Mouse (Mus musculus): ENCODE results near the gene Tgm5. TPM values are rescaled to one million over a fixed set of nuclear protein-coding genes. Genes with fewer than 3 reads are reported as not detected.
"Not testable (repeated sequence)": the region's sequence is repeated elsewhere in the genome, so short reads cannot be mapped to it uniquely, and the experiment has no call there.

The Tgm5 gene
- total RNA-seq (2021) = not detected
- long read RNA-seq, experiment 1 = 0 reads
- long read RNA-seq, experiment 2 = 0 reads

DNA sequence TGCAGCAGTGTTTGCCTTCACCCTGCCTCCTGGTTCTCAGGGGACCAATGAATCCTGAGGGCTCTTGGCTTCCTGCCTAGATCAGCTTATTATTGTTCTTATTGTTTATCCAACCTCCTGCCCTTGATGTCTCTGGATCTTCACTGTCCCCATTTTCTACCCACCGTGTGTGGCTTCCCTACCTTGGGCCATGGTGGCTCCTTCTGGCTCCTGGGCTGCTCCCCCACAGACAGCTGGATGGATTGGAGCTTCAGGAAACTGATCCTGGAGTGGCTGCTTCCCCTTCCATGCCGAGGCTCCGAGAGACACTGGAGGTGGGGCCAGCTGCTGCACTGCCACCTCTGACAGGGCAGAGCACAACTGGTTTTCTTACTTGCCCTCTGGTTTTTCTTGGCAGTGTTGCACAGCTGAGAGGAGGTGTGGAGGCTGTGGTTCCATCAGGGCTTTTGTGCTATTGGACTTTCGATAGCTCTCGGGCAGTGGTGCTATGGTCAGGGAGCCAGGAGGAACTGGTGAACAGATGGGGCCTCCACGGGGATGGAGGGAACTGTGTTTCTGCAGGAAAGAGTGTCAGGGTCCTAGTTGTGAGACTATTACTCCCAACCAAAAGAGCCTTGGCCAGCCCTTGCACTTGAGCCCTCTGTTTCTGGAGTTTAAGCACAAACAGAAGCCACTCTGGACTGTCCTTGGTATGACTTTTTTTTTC is at the start of gene Tgm5:
TSS of gene Tgm5 (minus strand) at position 362 of the 706 bp plus-strand sequence.
- DNase-seq (ENCODE audit: low spot score in 2 of 2) = no peak

DNA sequence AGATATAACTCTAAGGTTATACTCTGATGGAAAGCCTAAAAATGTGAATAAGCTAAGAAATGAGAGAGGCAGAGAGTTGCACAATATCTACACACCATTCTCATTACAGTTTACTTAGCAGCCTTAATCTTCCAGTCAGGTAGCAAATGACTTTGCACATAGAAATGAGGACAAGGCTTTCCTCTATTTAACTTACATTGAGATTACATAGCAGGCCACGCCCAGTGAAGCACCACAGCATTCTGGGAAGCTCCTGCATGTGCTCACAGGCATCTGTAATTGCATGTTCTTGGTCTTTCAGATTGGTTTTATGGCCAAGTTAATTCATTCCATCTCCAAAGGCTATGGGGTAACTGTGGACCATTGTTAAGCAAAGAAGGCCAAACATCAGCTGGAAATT is 47.2 kb upstream of the Tgm5 start:
- DNase-seq (ENCODE audit: low spot score in 2 of 2) = no peak

DNA sequence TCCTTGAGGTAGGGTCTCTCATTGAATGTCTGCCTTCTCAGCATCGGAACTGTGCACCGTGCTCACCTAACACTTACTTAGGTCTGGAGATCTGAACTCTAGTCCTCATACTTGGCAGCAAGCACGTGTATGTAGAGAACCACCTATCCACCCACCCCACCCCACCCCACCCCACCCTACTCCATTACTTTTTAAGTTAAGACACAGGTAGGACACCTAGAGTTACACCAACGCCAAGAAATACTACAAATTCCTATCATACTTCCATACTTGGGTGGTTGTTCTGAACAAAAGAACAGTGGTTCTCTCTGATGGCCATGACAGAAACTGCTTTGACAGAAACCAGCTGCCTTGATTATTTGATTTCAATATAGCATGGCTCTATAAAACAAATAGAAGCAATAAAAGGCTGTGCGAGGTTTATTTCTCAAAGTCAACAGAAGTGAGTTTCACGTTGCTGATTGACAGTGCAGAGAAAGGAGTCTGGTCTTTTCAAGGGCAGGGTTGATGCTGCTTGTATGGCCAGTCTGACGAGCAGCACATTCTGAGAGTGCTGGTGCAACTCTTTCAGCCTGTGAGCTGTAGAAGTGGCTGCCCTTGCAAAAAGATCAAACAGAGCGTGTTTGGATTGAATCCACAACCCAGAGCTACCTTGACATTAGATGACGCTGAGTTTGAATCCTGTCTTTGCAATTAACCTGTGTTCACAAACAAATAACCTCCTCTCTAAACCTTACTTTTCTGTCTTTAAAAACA is 43.4 kb upstream of the Tgm5 start:
- DNase-seq (ENCODE audit: low spot score in 2 of 2) = no peak

DNA sequence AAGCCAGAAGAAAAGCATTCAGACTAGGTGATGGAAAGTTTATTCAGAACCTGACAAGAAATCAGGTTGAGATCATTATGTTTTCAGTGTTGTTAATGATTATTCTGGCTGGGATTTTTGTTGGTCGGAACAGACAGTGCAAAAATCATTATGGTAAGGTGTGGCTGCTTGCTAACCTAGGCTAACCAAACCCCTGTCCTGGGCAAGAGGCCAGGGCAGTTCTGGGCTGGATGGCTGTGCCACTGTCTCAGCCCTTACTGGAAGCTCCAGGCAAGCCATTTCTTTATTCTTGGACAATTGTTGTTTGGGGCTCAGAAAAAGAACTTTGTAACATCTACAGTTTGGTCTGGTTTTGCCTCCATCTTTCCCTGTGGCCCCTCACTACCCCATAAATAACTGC is 41.9 kb upstream of the Tgm5 start:
- no peak for DNase-seq (ENCODE audit: low spot score in 2 of 2)

DNA sequence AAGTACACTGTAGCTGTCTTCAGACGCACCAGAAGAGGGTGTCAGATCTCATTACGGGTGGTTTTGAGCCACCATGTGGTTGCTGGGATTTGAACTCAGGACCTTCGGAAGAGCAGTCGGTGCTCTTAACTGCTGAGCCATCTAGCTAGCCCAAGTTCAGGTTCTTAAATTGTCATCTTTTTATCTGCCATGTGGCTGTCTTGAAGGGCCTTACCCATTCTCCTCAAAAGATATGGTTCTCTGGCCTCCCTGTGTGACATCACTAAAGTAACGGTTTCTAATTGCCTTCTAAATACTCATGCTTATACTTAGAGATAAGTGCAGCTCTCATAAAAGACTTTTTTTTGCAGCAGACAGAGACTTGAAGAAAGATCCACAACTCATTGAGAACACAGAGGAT is 40.7 kb upstream of the Tgm5 start:
- DNase-seq (ENCODE audit: low spot score in 2 of 2) = not testable (repeated sequence)

DNA sequence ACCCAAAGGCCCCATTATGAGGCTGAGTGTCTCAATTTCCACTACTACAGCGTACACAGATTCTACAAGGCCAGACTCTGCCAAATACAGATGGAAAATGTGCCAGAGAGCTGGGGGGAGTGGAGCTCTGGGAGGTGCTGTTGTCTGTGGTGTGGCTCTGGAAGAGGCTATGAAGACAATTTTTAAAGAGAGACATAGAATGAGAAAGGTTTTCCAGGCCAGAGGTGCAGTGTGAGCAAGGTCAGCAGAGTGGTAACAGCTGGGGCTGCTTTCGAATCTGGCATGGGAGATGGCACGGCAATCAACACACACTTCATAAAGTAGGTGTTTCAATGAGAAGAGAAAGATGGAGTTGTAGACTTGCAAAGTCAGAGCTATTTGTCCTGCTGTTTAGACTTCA is 33.6 kb upstream of the Tgm5 start:
- no peak for DNase-seq (ENCODE audit: low spot score in 2 of 2)

DNA sequence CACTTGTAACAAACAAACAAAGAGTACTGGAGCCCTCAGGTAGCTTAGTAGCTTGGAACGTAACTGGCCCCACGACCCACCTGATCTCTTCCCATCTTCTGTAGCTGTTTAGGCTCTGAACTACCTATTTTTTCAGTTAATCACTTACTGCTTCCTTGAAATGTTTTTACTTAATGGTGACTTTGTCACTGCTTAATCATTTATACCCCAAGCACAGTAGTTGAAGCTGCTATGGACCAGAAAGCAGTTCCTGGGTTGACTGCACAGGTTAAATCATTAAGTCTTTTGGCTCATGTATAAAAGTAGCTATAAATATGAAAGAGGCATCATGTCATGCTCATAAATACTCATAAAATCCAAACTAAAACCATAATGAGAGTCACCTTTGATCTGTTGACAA is 29.8 kb upstream of the Tgm5 start:
- no peak for DNase-seq (ENCODE audit: low spot score in 2 of 2)

DNA sequence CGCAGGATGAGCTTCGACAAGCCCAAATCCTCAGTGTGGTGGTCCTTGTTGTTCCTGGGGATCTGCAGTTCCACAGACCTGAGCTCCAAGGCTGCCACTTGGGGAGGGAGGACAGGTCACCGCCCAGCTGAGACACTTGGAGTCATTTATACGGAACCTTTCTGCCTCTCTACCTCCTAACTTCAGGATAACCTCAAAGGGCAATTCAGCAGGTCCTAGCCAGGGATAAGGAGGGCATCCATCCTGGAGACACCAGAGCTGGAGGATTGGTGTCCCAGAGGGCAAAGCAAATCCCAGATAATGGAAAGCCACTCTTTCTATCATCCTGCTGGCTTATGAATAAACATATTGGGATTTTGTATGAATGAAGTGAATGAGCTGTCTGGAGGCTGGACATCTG is 24.1 kb upstream of the Tgm5 start, which contains the start of gene Tgm7:
TSS of gene Tgm7 (minus strand) at position 101 of the 400 bp plus-strand sequence.
- DNase-seq (ENCODE audit: low spot score in 2 of 2) = no peak

DNA sequence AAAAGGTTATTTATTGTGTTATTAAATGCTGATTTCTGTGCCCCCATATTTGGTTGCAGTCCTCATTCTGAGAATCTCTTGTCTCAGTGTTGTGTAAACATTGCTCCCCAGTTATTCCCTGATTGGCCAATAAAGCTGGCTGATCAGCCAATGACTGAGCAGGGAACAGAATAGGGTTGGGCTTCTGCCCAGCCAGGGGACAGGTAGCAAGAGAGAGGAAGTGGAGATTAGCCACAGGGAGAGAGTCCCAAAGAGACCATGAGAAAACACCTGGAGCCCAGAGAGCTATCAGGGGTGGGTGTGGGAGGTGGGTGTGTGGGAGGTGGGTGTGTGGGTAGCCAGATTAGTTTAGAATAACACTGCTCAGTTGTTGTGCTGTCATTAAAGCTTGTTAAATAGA is 20.3 kb upstream of the Tgm5 start:
- DNase-seq (ENCODE audit: low spot score in 2 of 2) = no peak

DNA sequence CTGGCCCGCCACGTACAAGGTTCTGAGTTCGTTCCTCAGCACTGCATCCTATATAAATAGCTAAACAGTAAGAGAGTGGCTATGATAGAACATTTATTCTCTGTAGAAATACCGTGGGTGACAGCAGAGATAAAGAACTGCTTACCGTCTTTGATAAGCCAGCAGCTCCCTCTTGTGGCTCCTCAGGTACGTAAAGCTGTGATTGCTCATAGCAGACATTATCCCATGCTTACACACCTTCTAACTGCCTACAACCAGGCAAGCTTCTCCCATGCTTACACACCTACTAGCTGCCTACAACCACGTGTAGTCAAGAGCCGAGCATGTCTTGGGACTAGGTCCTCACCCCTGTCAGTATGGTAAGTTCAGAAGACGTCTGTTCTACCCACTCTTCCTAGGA is 16.4 kb upstream of the Tgm5 start:
- peak; percentile 46 to 48 for DNase-seq (ENCODE audit: low spot score in 2 of 2)

DNA sequence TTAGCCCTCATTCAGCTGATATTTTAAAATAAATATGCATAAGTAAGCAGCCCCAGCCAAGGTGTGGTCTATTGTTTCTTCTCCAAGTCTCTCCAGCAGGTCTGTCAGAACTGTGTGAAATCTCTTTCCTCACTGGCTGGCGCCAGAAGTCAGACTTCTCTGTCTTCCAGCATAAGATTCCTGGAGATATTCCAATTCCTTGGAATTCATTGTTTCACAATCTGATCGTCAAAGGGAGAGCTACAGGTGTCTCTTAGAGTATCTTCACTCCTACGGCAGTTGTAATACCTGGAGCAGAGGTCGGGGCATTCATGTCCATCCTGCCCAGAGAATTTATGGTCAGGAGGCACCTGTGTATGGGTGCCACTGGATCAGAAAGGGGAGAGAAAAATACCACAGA is 4.1 kb upstream of the Tgm5 start:
- no peak for DNase-seq (ENCODE audit: low spot score in 2 of 2)

DNA sequence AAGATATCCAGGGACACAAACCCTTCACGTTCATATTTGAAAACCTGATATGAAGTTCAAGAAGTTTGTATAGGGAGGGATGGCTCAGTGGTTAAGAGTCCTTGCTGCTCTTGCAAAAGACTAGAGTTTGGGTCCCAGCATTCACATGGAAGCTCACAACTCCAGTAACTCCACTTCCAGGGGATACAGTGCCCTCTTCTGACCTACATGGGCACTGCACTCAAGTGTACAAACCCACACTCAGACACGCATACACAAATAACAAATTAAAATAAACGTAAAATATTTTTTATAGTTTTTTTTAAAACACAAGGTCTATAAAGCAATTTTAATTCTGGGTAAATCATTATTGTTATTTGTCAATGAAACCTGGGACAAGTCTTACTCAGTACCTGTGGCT is 2.9 kb upstream of the Tgm5 start:
- DNase-seq (ENCODE audit: low spot score in 2 of 2) = no peak

DNA sequence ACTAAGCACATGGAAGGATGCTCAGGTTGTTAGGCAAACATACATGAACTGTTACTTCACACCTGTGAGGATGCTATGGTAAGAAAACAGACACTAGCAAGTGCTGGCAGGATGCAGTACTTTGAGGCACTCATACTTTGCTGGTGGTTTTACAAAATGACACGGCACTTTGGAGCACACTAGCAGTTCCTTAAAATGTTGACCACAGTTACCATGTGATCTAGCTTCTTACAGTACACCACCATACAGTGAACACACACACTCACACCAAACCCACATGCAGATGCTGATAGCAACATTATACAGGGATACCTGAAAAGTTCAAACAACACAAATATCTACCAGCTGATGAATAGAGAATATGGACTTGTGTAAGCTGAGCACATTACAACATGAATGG is 3.0 kb downstream of the Tgm5 start:
- DNase-seq (ENCODE audit: low spot score in 2 of 2) = no peak

DNA sequence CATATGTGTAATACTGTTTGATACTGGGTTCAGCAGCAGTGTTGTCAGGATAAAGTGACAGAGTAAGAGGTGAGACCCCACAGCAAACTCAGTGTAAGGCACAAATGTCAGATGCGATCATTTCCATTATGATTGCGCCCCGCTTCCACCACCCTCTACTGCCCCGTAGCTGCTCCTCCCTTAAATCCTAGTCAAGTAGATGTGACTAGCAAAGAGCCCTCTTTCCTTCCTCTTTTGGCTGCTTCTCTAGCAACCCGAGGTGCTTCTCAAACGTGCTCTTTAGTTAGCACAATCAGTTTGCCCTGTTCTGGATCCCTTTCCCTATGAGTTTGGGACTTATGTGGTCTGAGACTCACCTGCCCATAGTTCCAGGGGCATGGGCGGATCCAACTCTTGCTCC is 10.9 kb downstream of the Tgm5 start:
- DNase-seq (ENCODE audit: low spot score in 2 of 2) = no peak

DNA sequence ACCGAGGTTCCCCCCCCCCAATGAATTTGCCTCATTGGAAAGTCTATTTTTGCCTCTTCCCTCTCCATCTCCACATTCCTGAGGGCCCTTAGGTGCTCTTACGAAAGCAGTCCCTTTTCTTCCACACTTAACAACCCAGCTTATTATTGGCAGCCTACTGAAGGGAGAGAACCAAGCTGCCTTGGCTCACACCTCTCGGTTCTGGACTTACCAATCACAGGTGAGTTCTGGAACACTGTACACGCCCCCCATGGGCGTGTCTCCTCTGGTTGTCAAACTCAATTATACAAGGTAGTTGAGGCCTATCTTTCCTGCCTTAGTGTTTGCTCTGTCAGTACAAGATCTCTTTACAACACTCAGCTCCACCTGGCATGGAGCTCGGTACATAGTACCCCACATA is 13.8 kb downstream of the Tgm5 start:
- no peak for DNase-seq (ENCODE audit: low spot score in 2 of 2)

DNA sequence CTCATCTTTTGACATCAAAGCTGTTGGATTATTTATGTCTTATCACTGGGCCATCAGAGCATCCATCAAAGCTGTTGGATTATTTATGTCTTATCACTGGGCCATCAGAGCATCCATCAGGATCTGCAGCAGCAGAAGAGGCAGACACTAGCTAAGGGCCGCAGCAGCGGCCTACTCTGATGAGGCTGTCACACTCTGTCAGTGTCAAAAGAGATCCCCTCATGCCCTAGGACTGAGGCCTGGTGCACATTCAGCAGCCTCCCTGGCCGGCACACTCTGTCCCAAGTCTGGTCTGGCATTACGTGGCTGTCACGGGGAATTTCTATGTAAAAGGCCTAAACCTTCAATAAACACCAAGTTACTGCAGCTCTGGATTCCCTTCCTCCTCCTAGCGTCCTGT is 16.1 kb downstream of the Tgm5 start:
- DNase-seq (ENCODE audit: low spot score in 2 of 2) = no peak

DNA sequence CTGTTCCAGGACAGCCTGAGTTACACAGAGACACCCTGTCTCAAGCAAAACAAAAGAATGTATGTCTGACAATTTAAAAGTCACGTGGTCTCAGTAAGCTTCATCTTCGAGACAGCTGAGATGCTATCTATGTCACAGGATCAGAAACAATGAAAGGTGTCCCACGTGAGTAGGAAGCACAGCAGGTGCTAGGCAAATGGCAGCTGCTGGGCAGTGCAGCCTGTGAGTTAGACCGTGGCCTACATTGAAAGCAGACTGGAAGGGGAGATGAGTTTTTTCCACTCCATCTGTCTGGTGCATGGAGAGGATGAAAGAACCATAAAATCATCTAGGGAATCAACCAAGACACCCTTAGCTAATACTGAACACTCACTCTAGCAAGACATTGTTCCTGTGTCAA is 18.5 kb downstream of the Tgm5 start:
- DNase-seq (ENCODE audit: low spot score in 2 of 2) = no peak

DNA sequence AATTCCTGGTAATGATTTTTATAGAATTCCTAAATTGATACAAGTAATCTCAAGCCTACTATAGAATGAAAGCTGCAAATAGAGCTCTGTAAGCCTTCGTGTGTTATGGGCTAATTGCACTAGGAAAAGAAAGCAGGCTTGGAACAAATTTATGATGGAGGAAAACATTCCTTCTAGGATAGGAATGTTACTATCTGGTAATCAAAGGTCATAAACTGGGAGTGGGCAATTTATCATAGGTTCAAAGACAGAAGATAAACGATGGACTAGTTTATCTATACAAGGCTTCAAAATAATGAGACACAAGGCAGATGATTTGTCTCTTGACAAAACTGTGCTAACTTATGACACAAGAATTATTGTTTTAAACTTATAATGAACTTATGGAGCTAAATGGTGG is 24.3 kb downstream of the Tgm5 start:
- no peak for DNase-seq (ENCODE audit: low spot score in 2 of 2)

DNA sequence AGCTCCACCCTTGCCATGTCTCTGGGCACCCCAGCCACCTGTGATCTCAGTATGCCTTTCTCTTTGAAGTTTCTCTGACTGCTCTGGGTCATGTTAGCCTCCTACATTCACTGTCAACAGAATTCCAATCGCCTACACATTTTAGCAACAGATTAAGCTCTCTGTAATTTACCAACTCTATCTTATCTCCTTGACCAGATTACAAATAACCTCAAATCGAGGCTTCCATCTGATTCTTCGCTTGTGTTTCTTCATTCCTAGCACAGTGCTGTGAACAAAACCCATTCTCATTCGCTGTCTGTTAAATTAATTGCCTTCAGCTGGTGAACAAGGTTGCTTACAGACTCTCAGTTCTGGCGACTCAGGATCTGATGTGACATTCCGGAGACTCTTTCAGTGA is 27.6 kb downstream of the Tgm5 start:
- no peak for DNase-seq (ENCODE audit: low spot score in 2 of 2)

DNA sequence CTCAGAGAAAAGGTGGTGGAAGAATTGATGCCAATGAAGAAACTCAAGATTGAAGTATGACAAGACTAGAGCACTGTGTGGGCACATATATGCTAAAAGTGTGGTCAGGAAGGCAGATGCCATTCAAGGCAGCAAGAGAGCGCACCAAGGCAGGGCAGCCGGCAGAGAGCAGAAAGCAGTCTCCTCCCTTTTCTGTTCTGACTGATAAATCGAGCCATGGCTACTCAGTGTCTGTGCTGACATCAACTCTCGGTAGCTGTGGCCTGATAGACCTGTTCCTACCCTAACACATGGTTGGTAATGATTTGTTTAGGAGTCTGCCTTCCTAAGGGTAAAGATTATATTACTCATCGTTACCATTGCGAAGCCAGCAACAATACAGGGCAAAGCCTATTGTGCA is 29.7 kb downstream of the Tgm5 start:
- no peak for DNase-seq (ENCODE audit: low spot score in 2 of 2)

DNA sequence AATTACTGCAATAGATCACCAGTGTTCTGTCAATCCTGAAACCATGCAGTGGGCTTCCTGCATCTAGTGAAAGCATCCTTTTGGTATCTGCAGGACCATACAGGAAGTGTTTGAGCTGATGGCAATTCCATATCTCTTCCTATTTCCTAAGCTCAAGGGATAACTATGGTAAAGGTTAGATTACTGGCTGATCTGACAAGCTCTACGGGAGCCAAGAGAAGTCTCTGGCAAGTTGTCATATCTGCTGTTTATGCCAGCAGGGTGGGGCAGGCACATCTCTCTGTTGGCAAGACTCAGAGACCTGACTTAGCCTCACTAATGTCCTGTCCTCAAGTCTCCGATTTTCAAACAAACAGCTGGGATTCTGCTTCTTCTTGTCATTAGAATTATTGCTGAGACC is 31.6 kb downstream of the Tgm5 start:
- no peak for DNase-seq (ENCODE audit: low spot score in 2 of 2)

DNA sequence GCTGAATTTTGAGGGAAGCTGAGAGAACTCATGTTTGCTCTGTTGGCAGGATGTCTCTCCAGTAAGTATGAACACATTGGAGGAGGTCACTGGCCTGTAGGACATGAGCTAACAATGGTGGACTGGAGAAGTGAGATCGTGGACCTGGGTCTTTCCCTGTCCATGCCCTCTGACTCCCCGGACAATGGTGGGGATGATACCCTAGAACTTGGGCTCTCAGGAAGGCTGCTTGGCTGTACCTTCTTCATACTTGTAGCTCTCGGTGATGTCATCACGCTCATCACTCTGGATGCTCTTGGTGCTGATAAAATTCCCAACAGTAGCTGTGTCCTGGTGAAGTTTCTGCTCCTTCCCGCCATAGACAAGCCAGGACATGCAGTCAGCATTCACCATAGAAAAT is 33.5 kb downstream of the Tgm5 start:
- DNase-seq (ENCODE audit: low spot score in 2 of 2) = no peak

DNA sequence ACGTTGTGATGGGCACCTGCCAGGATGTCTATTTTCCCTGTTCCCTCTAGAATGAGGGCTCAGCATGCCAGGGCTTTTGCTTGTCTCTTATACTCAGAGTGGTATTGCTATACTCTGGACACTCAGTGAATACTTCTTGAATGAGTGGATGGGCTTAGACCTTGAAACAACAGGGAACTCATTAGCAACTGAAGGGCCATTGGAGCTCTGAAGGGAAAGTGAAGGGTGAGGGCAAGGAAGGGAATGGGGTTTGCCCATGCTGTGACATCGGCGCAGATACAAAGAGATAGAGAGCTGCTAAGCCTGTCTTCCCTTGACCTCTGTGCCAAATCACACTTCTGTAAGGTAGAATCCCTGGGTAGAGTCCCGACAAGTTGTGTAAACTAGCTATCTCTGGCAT is 40.0 kb downstream of the Tgm5 start:
- DNase-seq (ENCODE audit: low spot score in 2 of 2) = no peak
